Mouse (Mus musculus): ENCODE data around the gene Lmcd1. TPM values are rescaled to one million over a fixed set of nuclear protein-coding genes. Genes with fewer than 3 reads are reported as not detected.

The Lmcd1 gene
- polyA plus RNA-seq, 1 experiment = 3.8 TPM

GRCm38 (mm10) chr6:112291146-112291545 is 17.6 kb downstream of the Lmcd1 start:
- no peak for DNase-seq
- WGBS = 40% methylated on average over 4 of the region's 4 CpGs
- Histone ChIP-seq H3K4me1 (ENCODE audit: control insufficient read depth, insufficient read depth, low read length) (no peaks in the 10 kb centered on the region), H3K27me3 (ENCODE audit: control insufficient read depth, insufficient read depth, low read length) (no peaks in the 10 kb centered on the region), H3K27ac (ENCODE audit: insufficient read depth, low read length) (no peak overlapping the region), H3K4me3 (replicated peaks; ENCODE audit: insufficient read depth, low read depth, low read length) (no peak overlapping the region)
- TF ChIP-seq CTCF (IDR thresholded peaks at IDR 0.05; ENCODE audit: borderline replicate concordance, insufficient read depth, low read depth, low read length) (no peak), POLR2A (IDR thresholded peaks at IDR 0.05; ENCODE audit: borderline replicate concordance, insufficient read depth, low read length) (no peak)

GRCm38 (mm10) chr6:112293320-112293719 is 19.8 kb downstream of the Lmcd1 start:
- Histone ChIP-seq H3K27ac (ENCODE audit: insufficient read depth, low read length) (no peak overlapping the region), H3K4me1 (ENCODE audit: control insufficient read depth, insufficient read depth, low read length) (no peaks in the 10 kb centered on the region), H3K27me3 (ENCODE audit: control insufficient read depth, insufficient read depth, low read length) (no peaks in the 10 kb centered on the region), H3K4me3 (replicated peaks; ENCODE audit: insufficient read depth, low read depth, low read length) (no peak overlapping the region)
- DNase-seq = no peak
- WGBS = 82% methylated on average over 5 of the region's 5 CpGs
- TF ChIP-seq POLR2A (IDR thresholded peaks at IDR 0.05; ENCODE audit: borderline replicate concordance, insufficient read depth, low read length) = no peak
- TF ChIP-seq CTCF (IDR thresholded peaks at IDR 0.05; ENCODE audit: borderline replicate concordance, insufficient read depth, low read depth, low read length) = no peak

- H3K27me3 ChIP-seq (ENCODE audit: control insufficient read depth, insufficient read depth, low read length) = no peaks in the 10 kb centered on the region
- WGBS = 43% methylated on average over 3 of the region's 3 CpGs
- no peak for DNase-seq
- TF ChIP-seq CTCF (IDR thresholded peaks at IDR 0.05; ENCODE audit: borderline replicate concordance, insufficient read depth, low read depth, low read length) (no peak), POLR2A (IDR thresholded peaks at IDR 0.05; ENCODE audit: borderline replicate concordance, insufficient read depth, low read length) (no peak)
- H3K4me3 ChIP-seq (replicated peaks; ENCODE audit: insufficient read depth, low read depth, low read length) = no peak overlapping the region
- H3K27ac ChIP-seq (ENCODE audit: insufficient read depth, low read length) = no peak overlapping the region
- no peaks in the 10 kb centered on the region for H3K4me1 ChIP-seq (ENCODE audit: control insufficient read depth, insufficient read depth, low read length)
Observed at GRCm38 (mm10) chr6:112295269-112295668, 21.7 kb downstream of the Lmcd1 start.

- Histone ChIP-seq H3K4me3 (replicated peaks; ENCODE audit: insufficient read depth, low read depth, low read length) (no peak overlapping the region), H3K4me1 (ENCODE audit: control insufficient read depth, insufficient read depth, low read length) (no peaks in the 10 kb centered on the region), H3K27me3 (ENCODE audit: control insufficient read depth, insufficient read depth, low read length) (no peaks in the 10 kb centered on the region), H3K27ac (ENCODE audit: insufficient read depth, low read length) (no peak overlapping the region)
- no peak for DNase-seq
- TF ChIP-seq CTCF (IDR thresholded peaks at IDR 0.05; ENCODE audit: borderline replicate concordance, insufficient read depth, low read depth, low read length) = no peak
- TF ChIP-seq POLR2A (IDR thresholded peaks at IDR 0.05; ENCODE audit: borderline replicate concordance, insufficient read depth, low read length) = no peak
- WGBS = 70% methylated on average over 7 of the region's 7 CpGs
Observed at GRCm38 (mm10) chr6:112300146-112300545, 26.6 kb downstream of the Lmcd1 start.

- Histone ChIP-seq H3K27me3 (ENCODE audit: control insufficient read depth, insufficient read depth, low read length) (no peaks in the 10 kb centered on the region), H3K27ac (ENCODE audit: insufficient read depth, low read length) (no peak overlapping the region), H3K4me1 (ENCODE audit: control insufficient read depth, insufficient read depth, low read length) (no peaks in the 10 kb centered on the region), H3K4me3 (replicated peaks; ENCODE audit: insufficient read depth, low read depth, low read length) (no peak overlapping the region)
- no peak for DNase-seq
- 100% methylated on average over 1 of the region's 1 CpGs for WGBS
- TF ChIP-seq POLR2A (IDR thresholded peaks at IDR 0.05; ENCODE audit: borderline replicate concordance, insufficient read depth, low read length) (no peak), CTCF (IDR thresholded peaks at IDR 0.05; ENCODE audit: borderline replicate concordance, insufficient read depth, low read depth, low read length) (no peak)
Observed at GRCm38 (mm10) chr6:112300633-112301032, 27.1 kb downstream of the Lmcd1 start.

- WGBS = 84% methylated on average over 7 of the region's 7 CpGs
- DNase-seq = no peak
- H3K4me1 ChIP-seq (ENCODE audit: control insufficient read depth, insufficient read depth, low read length) = no peaks in the 10 kb centered on the region
- H3K27ac ChIP-seq (ENCODE audit: insufficient read depth, low read length) = no peak overlapping the region
- no peak overlapping the region for H3K4me3 ChIP-seq (replicated peaks; ENCODE audit: insufficient read depth, low read depth, low read length)
- no peak for TF ChIP-seq CTCF (IDR thresholded peaks at IDR 0.05; ENCODE audit: borderline replicate concordance, insufficient read depth, low read depth, low read length)
- TF ChIP-seq POLR2A (IDR thresholded peaks at IDR 0.05; ENCODE audit: borderline replicate concordance, insufficient read depth, low read length) = no peak
- H3K27me3 ChIP-seq (ENCODE audit: control insufficient read depth, insufficient read depth, low read length) = no peaks in the 10 kb centered on the region
Observed at GRCm38 (mm10) chr6:112302248-112302647, 28.7 kb downstream of the Lmcd1 start.

- WGBS = 88% methylated on average over 9 of the region's 9 CpGs
Observed at GRCm38 (mm10) chr6:112302814-112303383, 29.3 kb downstream of the Lmcd1 start.

GRCm38 (mm10) chr6:112304751-112305150 is 31.2 kb downstream of the Lmcd1 start:
- TF ChIP-seq CTCF (IDR thresholded peaks at IDR 0.05; ENCODE audit: borderline replicate concordance, insufficient read depth, low read depth, low read length) (no peak), POLR2A (IDR thresholded peaks at IDR 0.05; ENCODE audit: borderline replicate concordance, insufficient read depth, low read length) (no peak)
- Histone ChIP-seq H3K27ac (ENCODE audit: insufficient read depth, low read length) (no peak overlapping the region), H3K27me3 (ENCODE audit: control insufficient read depth, insufficient read depth, low read length) (no peaks in the 10 kb centered on the region), H3K4me1 (ENCODE audit: control insufficient read depth, insufficient read depth, low read length) (no peaks in the 10 kb centered on the region), H3K4me3 (replicated peaks; ENCODE audit: insufficient read depth, low read depth, low read length) (no peak overlapping the region)
- DNase-seq = peak in 1 of 2 experiments; percentile 12
- WGBS = 23% methylated on average over 8 of the region's 8 CpGs

More at GRCm38 (mm10) chr6:112302814-112303383, 29.3 kb downstream of the Lmcd1 start:
- no peak for TF ChIP-seq POLR2A (IDR thresholded peaks at IDR 0.05; ENCODE audit: borderline replicate concordance, insufficient read depth, low read length)
- TF ChIP-seq CTCF (IDR thresholded peaks at IDR 0.05; ENCODE audit: borderline replicate concordance, insufficient read depth, low read depth, low read length) = no peak
- Histone ChIP-seq H3K27ac (ENCODE audit: insufficient read depth, low read length) (no peak overlapping the region), H3K4me3 (replicated peaks; ENCODE audit: insufficient read depth, low read depth, low read length) (no peak overlapping the region), H3K4me1 (ENCODE audit: control insufficient read depth, insufficient read depth, low read length) (no peaks in the 10 kb centered on the region), H3K27me3 (ENCODE audit: control insufficient read depth, insufficient read depth, low read length) (no peaks in the 10 kb centered on the region)
- no peak for DNase-seq

Measured in cerebellum, adult 2 months (tissue).